Mouse (Mus musculus) cerebellum, postnatal 25 days (tissue): ENCODE data around the gene Yif1b.
A peak's percentile ranks its signal among the peaks of the same experiment; 100 is the strongest.

Experiments
- DNase-seq, 2 experiments: peaks; one replicate each; pipeline ENCODE4 v3.0.0; 2021; ENCODE audit warnings: mixed read lengths in 2 of 2

Gene Yif1b

DNA sequence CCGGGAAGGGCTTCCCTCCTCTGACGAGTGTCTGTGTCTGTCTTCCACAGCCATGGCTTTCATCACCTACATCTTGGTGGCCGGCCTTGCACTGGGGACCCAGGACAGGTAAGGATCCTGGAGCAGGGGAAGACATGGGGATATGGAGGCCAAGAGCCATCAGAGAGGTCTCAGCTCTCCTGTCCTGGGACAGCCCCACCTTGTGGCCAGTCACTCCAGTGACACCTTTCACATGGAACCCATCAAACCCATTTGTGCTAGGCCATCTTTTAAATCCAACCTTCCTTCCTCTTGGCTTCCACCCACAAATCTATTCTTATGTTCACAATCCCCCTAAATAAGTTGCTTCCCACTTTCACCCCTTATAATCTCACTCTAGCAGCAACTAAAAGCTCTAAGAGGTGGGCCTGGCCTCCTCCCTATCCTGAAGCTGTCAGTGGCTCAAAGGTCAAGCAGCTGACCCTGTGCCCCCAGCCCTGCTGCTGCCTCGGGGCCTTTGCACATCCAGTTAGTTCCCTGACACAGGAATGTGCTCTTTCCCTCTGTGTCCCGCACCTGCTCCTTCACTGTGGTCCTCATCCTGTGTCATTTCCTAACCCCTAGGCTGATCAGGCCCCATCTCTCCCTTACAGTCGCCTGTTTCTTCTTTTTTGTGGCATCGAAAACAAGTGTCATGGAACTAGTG lies 6.7 kb downstream of the Yif1b start:
- DNase-seq: peak in 1 of 2 experiments; percentile 48

DNA sequence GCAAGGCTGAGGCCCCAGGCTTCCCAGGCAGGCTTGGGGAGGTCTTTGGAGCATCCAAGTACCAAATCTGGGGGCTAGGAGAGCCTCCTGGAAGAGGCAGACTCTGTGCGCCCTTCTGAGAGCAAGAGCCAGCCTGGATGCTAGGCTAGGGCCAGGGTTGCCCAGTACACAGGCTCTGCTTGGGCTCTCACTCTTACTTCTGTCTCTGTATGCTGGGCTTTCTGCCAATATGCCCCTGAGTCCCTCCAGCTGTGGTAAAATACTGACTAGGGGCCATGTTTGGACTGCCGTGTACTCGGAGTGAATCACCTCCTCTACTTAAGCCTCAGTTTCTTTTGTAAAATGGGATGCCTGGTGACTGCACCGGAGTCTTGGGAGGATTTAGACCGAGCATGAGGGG lies 7.9 kb downstream of the Yif1b start:
- DNase-seq: no peak

DNA sequence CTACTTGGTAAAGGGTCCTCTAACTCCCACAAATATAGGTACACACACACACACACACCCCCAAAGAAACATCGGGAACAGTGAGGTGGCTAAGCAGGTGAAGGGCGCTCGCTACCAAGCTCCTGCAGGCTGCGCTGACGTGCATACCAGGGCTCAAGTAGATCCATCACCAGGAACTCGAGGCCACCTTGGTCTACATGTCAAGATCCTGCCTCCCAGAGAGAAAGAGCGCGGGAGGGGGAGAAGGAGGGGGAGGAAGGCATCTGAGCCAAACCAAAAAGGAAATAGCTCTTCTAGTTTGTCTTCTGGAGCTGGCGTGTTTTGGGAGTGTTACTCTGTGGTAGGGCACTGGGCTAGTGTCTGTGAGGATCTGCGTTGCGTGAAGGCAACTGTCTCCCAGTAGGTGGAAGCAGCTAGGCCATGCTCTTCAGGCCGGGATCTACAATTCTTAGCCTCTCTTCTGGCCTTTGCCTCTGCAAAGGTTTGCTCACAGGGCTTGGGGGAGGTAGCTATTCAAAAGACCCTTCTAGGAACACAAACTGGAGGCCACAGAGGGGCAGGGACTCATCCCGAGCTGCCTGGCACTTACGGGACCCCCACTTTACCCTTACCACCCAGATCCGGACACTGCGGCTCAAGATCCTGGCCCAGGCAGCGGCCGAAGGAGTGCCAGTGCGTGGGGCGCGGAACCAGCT lies 8.6 kb downstream of the Yif1b start:
- DNase-seq: no peak

DNA sequence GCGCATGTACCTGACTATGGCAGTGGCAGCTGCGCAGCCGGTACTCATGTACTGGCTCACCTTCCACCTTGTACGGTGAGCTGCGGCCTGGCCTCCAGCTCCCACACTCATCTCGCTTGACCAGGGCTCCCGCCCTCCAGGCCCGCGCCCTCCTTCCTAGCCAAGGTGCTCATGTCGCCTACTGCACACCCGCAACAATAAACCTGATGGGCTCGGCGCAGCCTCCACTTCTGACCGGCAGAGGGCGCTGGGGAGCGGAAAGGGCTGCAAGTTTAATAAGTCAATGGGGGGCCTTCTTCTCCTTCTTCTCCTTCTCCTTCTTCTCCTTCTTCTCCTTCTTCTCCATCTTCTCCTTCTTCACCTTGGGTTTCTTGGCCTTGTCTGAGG lies 9.2 kb downstream of the Yif1b start:
- DNase-seq: peak; percentile 79 to 88

DNA sequence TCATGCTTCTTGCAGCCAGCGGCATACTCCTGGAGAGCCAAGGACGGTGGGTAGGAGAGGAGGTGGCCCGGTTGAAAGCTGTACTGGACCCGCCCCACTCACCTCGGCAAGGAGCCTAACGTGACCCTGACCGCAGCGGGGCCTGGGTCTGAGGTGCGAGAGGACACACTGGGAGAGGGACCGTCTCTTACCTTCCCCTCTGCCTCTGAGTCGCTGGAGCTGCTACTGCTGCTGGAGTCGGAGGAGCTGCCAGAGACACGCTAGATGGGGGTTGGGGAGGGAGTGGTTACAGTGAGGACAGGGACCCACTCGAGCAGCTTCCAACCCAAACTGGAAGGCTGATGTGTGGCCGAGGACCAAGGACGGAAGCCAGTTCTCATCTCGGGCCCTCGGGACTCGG lies 9.6 kb downstream of the Yif1b start:
- DNase-seq: peak in 1 of 2 experiments; percentile 18

DNA sequence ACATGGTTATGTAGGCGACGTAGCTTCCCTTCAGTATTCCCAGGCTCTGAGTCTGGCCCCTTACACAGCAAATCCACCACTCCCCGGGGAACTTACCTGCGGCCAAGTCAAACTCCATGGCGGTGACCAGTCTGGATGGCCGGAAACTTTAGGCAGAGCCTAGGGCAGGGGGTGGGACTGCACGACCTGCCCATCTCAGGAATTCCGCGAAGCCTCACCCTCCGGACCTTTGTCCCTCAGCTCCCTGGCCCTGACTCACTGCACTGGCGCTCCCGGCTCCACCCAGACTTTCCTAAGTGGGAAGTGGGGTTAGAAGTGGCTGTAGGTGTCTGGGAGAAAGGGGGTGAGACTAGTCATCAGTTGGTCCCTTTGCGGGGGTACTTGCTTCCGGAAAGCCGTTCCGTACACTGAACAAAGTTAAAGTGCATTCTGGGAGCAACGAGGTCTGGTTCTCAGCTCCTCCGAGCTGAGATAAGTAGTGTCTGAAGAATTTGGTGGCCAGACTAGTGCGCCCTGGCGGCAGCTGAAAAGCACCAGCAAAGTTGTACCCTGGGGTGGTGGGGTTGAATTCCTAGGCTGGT lies 10.2 kb downstream of the Yif1b start, which contains the start of gene 2200002D01Rik:
2200002D01Rik (minus strand) TSS at position 206 of the 581 bp plus-strand sequence.
- DNase-seq: peak in 1 of 2 experiments; percentile 16

DNA sequence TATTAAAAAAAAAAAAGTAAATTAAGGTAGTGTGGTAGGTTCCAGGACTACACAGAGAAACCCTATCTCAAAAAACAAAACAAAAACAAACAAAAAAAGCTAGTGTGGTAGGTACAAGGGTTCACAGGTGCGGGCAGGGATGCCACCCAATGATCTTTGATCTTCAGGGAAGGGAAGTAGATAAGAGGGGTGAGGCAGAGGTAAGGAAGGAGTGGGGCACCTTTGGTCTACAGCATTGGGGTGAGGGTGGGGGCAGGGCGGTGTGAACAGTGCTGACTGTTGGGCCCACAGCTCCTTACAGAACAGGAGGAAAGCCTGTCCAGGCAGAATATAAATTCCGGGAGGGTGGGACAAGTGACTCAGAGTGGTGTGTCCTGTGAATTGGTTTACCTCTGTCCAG lies 13.0 kb downstream of the Yif1b start:
- no peak for DNase-seq

DNA sequence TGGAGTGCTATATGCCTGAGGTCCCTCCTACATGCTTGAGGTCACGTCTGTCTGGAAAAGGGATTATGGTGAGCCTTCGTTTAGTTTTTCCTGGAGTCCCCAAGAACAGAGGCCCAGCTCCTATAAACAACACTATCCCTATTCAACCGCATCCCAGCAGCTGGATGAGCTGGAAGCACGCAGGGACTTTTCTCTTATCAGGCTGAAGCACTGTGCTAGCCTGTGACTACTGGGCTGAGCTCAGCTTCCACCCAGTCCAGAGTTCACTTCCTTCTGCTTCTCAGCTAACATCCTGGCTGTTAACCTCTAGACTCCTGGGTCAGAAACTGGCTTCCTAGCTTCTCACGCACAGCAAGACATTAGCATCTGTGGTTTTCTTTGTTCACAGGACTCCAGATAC lies 15.7 kb downstream of the Yif1b start:
- DNase-seq: no peak

DNA sequence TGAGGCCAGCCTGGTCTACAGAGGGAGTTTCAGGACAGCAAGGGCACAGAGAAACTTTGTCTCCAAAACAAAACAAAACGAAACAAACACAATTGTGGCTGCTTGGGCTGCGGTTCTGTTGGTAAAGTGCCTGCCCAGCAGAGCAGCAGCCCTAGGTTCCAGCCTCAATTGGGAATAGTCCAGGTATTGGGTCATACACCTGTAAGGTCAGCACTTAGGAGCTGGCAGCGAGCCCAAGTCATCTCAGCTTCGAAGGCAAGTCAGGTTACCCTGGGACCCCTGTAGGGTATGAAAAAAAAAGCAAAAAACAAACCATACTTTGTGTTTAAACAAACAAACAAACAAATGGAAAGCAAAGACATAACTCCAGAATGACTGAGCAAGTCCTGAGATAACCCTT lies 17.7 kb downstream of the Yif1b start:
- no peak for DNase-seq

DNA sequence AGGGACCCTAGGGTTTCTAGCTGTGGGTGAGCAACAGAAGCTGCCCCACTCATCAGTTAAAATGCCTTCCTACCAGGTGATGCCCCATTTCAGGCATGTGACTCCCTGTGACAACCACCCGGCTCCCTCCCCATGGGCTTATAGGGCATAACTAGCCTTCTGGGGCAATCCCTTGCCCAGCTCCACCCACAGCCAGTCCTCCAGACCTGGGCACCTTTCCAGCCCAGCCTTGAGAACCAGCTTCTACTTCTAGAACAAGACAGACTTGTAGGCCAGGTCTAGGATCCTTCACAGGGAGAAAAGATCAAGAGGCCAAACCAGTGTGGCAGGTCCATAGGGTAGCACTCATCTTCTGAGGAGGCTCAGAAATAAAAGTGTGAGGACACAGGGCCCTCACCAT lies 19.2 kb downstream of the Yif1b start:
- DNase-seq: no peak

DNA sequence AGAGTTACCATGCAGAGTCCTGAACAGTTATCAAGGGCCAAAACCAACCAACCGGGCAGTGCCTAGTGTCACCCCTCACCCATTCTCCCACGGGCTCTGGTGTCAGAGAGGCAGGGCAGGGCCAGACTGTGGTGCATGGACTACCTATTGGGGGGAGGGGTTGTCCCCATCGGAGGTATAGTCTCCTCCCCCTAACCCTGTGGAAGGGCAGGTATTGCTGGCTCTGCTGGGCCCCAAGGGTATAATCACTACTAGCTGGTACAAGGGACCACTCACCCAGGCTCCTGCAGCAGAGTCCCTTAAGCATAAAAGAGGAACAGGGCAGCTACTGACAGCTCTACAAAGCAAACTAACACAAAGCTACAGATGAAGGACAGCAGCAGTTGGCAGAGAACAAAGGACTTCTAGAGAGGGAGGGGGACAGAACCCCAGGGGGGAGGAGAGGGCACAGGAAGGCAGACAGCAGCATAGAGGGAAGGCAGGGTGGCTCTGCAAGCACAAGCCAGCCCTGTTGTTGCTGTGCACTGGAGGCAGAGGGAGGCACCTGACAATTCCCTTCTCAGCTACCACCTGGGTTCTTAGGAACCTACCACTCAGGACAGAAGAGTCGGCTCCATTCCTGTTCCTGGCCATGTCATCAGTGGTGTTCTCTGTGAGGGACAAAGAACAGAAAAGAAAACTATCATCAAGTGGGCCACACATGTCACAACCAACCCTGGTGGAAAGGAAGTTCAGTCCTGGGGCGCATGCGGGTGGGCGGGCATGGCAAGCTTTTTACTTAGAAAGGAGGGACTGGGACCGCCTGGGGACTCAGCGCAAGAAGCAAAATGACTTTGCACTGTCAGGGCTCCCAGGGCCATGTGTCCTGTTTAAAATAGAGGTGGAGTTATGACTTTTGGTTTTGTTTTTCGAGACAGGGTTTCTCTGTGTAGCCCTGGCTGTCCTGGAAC lies 21.9 kb downstream of the Yif1b start:
- DNase-seq: no peak

DNA sequence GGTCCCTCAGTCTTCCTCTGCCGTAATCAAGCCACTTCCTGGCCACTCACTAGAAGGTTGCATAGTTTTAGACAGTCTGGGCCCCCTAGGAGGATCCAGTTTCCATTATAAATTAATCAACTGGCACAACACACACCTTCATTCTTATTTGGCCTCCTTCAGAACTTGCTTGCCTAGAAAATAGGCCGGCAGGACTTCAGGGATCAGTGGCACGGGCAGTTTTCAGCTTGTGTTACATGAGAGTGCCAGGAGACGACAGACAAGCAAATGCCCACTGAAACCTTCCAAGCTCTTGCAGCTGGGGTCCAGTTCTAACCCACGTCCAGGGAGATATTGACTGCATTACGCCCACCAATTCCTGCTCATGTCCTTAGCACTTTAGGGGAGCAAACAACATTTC lies 24.0 kb downstream of the Yif1b start:
- DNase-seq: no peak

DNA sequence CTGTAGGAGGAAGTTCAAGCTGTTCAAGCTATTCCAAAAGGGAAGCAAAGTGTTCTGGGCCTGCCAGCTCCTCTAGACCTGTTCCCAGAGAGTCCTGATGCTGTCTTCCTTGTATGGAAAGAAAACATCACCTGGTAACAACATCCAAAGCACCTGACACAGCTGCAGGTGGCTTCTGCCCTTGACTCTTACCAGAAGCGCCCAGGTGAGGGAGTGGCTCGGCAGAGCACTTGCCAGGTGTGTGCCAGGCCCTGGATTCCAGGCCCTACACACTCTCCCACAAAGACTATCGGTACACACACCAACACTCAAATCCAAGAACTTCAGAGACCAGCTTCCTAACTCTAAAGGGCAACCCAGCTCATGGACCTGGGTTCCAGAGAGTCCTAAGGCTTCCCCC lies 25.7 kb downstream of the Yif1b start:
- no peak for DNase-seq

DNA sequence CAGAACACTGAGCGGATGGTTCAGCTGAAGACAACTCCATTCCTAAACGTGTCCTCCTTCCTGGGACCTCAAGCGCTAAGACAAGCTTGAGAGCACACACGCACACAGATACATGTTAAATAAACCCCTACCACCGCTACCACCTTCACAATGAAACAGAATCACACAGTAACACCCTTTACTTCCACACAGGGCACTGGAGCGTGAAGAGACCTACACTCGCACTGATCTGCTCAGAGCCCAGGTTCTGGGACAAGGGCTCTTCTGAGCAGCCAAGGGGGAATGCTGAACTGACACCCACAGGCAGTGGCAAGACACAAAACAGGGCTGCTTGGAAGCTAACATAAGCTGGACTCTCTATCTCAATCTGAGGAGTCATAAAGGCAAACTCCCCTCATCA lies 27.5 kb downstream of the Yif1b start:
- no peak for DNase-seq

DNA sequence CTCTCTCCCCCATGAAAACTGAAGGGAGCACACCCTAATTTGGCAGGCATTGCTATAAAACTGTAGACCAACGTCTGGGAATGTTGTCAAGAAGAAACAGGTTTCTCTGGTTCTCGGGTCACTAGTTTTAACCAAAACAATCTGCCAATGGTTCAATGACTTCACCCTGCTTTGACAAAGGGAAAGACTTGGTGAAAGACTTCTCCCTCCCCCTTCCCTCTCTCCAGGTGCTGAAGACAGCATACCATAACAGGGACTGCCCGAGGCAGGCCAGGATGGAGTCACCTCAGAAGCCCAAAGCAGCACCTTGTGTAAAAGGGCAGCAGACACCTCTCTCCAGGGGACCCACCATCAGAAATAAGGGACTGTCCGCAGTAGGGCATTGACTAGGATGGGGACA lies 28.8 kb downstream of the Yif1b start:
- DNase-seq: no peak

DNA sequence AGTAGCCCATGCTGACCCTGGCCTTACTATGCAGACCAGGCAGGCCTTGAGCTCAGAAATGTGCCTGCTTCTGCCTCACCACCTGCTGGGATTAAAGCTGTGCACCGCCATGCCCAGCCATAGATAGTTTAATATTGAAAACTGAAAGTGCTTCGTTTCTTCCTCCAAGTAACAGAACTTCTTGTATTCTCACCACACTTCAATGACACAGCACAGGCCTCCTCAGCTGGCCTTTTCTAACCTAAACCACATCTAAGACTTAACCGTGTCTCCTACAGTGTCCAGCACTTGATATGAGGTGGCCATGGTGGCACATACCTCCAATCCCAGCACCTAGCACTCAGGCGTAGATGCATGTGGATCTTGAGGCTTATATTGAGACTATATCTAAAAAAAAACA lies 32.3 kb downstream of the Yif1b start:
- no peak for DNase-seq

DNA sequence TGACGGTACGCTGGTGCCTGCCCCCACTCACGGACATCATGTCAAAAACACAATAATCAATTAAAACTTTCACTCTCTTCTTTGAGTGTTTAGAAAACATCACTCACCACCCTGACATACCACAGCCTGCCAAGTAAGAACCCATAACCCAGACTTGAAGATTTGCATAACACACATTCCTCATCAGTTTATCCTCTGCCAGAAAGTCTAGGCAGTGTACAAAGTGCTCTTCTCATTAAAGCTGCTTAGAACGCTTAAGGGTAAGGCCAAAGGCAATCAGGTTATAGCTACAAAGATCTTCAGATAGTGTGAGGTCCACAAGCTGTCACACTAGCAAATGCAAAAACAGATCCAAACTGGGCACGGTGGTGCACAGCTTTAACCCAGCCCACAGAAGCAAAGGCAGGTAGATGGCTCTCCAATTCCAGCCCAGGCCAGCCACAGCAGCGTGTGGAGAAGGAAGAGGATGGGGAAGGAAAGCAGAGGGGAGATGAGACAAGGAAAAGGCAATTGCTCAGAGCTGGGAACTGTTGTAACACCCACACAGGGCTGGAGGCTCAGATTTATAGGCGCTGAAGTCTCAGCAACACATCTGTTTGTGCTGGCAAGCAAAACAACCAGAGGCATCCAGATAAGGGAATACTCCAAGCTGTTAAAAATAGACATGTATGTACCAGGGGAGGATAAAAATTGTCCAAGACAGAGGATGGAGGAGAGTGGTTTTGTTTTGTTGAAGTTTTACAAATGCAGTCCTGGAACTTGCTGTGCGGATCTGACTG lies 33.7 kb downstream of the Yif1b start:
- no peak for DNase-seq

DNA sequence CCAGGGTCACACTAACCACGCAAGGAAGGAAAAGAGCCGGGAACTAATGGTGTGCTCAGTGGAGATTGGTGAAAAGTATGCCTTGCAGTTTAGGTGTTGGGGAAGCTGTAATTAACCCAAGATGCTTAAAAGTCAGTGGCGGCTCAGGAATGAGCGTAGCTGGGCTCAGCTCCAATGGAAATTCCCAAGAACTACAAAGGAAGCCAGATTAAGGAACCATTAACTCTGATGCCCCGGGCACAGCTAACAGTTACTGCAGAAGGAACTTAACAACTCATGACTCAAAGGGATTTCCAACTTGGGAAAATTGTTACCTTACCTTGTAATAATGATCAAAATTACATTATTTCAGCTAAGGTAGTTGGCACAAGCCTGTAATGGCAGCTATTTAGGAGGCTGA lies 38.6 kb downstream of the Yif1b start:
- DNase-seq: no peak

DNA sequence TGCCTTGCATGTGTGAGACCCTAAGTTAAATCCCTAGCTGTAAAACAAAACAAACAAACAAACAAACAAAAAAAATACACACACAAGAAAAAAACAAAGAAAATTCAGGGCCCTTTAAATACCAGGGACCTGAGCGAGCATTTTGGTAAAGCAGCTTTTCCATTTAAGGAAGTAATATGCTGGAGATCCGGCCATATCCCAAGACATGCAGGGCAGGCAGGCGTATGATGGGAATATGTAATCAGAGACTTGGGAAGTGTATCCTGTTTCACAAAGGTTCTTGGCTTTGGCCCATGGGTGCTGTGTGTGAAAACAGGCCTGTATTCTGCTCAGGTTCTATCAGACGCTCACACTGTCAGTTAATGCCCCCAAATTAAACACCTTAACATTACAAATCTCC lies 39.4 kb downstream of the Yif1b start:
- DNase-seq: no peak

DNA sequence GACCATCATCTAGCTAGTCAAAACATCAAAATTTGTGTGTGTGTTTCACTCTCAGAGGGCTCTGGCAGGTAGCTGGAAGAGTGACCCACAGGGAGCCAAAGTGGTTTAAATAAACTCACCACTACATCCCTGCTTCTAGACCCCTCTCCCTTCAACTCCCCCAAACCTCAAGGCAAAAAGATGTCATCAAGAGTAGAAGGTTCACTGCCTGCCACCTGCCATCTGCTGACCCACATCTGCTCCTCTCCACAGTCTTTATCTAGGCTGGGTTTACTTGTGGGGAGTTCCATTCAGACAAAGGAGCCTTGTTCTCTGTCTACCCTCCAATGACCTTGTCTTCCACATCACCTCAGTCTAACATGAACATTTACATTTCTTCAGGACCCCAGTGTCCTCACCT lies 41.1 kb downstream of the Yif1b start:
- no peak for DNase-seq

DNA sequence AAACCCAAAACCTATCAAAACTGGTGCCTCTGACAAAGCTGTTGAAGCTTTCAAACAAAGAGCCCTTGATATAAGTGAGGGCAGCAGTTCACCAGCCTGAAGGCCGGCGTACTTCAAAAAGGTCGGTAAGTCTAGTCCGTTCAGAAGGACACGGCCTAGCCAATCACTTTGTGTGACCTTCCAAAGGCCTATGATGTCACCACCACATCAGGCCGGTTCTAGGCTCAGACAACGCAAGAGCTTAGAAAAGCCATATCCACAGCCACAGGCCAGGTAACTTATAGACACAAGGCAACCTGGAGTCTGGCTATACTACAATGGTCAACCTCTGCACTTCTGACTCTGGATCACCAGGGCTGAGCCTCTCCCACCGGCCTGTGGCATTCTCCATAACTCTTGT lies 41.8 kb downstream of the Yif1b start:
- no peak for DNase-seq

DNA sequence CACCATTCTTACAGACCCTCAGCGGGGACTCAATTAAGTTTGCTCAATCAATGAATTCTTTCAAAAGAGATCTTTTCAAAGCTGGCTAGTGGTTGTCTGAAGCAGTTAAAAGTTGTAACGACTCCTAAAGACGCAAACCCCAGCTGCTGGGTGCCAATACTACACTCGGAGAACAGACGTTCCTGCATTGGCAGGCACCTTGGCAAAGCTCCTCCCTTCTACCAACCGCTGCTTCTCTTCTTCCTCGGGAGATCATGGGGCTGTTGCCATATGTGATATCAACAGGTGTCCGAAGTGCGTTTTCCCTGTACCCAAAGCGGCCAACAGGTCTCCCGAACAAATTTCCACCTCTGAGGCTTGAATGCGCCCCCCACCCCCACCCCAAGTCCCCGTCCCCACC lies 42.7 kb downstream of the Yif1b start:
- DNase-seq: peak in 1 of 2 experiments; percentile 27
